Mouse (Mus musculus) heart, embryonic 11.5 days (tissue): ENCODE data around the gene Npy5r. TPM values are rescaled to one million over a fixed set of nuclear protein-coding genes. Genes with fewer than 3 reads are reported as not detected.

ENCODE experiments used
- ATAC-seq: fragments of 200-750 bp; cut with Nextera tagmentation; replicated peaks from 2 replicates; pipeline ENCODE4 v1.8.0; 2017; ENCODE audit warnings: moderate library complexity; ENCODE audit not compliant: insufficient number of reproducible peaks, low FRiP score, low TSS enrichment
- H3K27ac ChIP-seq: fragments of 300-500 bp; sonication (generic); 2 replicates; pipeline ENCODE4 v1.5.1; 2014; ENCODE audit warnings: mild to moderate bottlenecking, low read depth, low read length
- H3K27me3 ChIP-seq: fragments of 300-500 bp; sonication (generic); 2 replicates; pipeline ENCODE4 v1.6.1; 2014; ENCODE audit warnings: mild to moderate bottlenecking, low read length, mixed read lengths; ENCODE audit not compliant: control insufficient read depth, insufficient read depth
- H3K36me3 ChIP-seq: fragments of 300-500 bp; sonication (generic); 2 replicates; pipeline ENCODE4 v1.6.1; 2014; ENCODE audit warnings: mild to moderate bottlenecking, low read length, moderate library complexity, mixed read lengths; ENCODE audit not compliant: control insufficient read depth, insufficient read depth
- H3K4me1 ChIP-seq: fragments of 300-500 bp; sonication (generic); 2 replicates; pipeline ENCODE4 v1.6.1; 2014; ENCODE audit warnings: low read length; ENCODE audit not compliant: control insufficient read depth, insufficient read depth
- H3K4me2 ChIP-seq: fragments of 300-500 bp; sonication (generic); 2 replicates; pipeline ENCODE4 v1.6.1; 2014; ENCODE audit warnings: mild to moderate bottlenecking, moderate library complexity
- H3K4me3 ChIP-seq: fragments of 300-500 bp; sonication (generic); 2 replicates; pipeline ENCODE4 v1.5.1; 2014; ENCODE audit warnings: low read depth, low read length
- H3K9ac ChIP-seq: fragments of 300-500 bp; sonication (generic); 2 replicates; pipeline ENCODE4 v1.6.1; 2014; ENCODE audit warnings: mild to moderate bottlenecking, low read depth, low read length, moderate library complexity
- H3K9me3 ChIP-seq: fragments of 300-500 bp; sonication (generic); replicated peaks from 2 replicates; pipeline ENCODE4 v1.6.1; 2016; ENCODE audit warnings: low read length; ENCODE audit not compliant: control insufficient read depth
- WGBS: fragments of 180-500 bp; shearing (Covaris S2); extraction: QIAGEN DNeasy Blood & Tissue Kit; methylation state at CpG from one replicate; pipeline ENCODE4 v1.1.7; 2014; ENCODE audit not compliant: insufficient replicate concordance; 5-methylcytosine and 5-hydroxymethylcytosine counted together
- polyA plus RNA-seq: library from polyadenylated mRNA; unstranded; fragments of >200 nt; fragmentation: Nextera tagmentation; extraction: Ambion mirVana; gene quantifications from 2 replicates; pipeline ENCODE4 v1.2.1, GENCODE M21; 2014

Npy5r gene
- 0.27 TPM in 1 of 2 replicates, not detected in the other for polyA plus RNA-seq

DNA sequence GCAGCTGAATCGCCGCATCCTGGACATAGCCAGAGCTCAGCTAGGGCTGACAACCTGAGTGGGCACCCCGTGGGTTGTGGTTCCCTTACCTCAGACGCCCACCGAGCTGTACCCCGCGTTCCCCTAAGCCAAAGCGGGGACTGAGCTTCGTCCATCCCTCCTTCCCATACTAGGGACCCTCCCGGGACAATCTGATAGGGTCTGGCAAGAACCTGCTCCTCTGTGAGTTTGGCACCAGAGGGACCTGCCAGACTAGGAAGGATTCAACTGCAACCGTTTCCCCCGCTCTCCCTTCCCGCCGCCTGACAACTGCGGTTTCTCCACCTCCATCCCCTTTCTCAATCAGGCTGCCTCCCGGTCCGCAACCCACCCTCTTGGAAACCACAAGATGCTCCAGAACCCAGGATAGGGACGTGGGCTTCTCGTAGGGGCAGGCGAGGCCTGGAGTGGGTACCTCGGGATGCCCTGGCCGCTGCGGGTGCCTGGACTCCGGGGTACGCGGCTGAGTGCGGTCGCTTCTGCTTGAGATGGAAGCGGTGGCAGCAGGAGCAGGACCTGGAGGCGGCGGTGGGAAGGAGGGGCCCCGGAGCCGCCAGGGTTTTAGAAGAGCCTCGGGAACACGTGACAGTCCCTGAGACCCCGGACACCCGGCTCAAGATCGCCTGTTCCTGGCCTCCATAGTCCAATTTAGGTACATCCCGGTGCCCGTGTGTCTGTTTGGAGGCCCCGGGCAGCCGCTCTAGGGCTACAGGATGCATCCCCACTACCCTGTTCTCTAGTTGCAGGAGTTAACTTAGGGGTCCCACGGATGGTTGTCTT, at the start of gene Npy5r:
Gene Npy5r (minus strand): TSS at position 618 of the 819 bp plus-strand sequence.
- peak within 1 kb of the TSS; percentile 54 for H3K9ac ChIP-seq
- no peaks in the 10 kb centered on the region for H3K36me3 ChIP-seq
- 2% methylated on average over 43 of the region's 43 CpGs for WGBS
- no peaks in the 10 kb centered on the region for H3K4me1 ChIP-seq
- peaks cover 21% of the 10 kb centered on the region for H3K27me3 ChIP-seq
- peak within 1 kb of the TSS; percentile 47 for H3K4me3 ChIP-seq
- no peak for ATAC-seq
- no peak within 1 kb of the TSS for H3K27ac ChIP-seq
- H3K9me3 ChIP-seq: no peaks in the 10 kb centered on the region
- H3K4me2 ChIP-seq: peak within 1 kb of the TSS; percentile 88

DNA sequence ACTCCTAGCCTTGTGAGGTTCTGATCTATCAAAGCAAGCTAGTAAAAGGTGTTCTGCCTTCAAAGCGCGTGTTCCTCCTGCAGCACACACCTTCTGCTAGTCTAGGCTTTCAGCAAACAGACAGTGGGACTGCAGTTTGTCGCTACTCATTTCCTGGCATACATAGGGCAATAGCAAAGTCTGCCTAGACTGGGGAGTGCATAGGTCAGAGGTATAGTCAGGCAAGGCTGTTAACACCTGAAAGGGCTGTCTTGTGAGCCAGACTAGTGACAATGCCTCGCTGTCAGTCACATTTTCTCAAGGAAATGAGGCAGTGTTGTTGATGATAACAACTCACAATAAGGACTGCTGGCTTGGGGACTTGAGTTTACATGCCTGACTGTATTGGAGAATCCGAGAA, 44.0 kb upstream of the Npy5r start:
- no peak overlapping the region for H3K9ac ChIP-seq
- H3K36me3 ChIP-seq: no peaks in the 10 kb centered on the region
- 51% methylated on average over 5 of the region's 5 CpGs for WGBS
- no peaks in the 10 kb centered on the region for H3K9me3 ChIP-seq
- H3K4me2 ChIP-seq: no peak overlapping the region
- no peaks in the 10 kb centered on the region for H3K4me1 ChIP-seq
- no peaks in the 10 kb centered on the region for H3K27me3 ChIP-seq
- H3K4me3 ChIP-seq: no peak overlapping the region
- no peak for ATAC-seq
- H3K27ac ChIP-seq: no peak overlapping the region

DNA sequence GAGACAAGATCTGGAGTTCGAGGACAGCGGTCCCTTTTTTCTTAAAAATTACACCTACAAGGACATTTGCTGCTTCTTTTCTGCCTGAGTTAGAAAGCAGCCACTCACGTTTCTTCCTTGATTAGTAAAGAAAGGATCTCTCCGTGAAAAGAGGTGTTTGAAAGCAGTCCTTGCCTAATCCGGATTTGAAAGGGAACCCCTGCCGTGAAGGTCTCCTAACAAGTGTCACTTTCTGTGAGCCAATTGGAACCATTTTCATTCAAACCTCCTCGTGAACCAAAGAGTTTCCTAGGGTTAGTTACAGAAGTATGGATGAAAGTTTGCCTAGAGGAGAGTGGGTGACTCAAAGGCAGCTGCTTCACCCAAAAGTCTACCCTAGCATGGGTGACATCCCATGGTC, 41.5 kb upstream of the Npy5r start:
- 36% methylated on average over 7 of the region's 7 CpGs for WGBS
- H3K27ac ChIP-seq: no peak overlapping the region
- no peak overlapping the region for H3K4me2 ChIP-seq
- H3K4me1 ChIP-seq: no peaks in the 10 kb centered on the region
- H3K4me3 ChIP-seq: no peak overlapping the region
- H3K27me3 ChIP-seq: no peaks in the 10 kb centered on the region
- H3K9ac ChIP-seq: no peak overlapping the region
- no peak for ATAC-seq
- H3K9me3 ChIP-seq: no peaks in the 10 kb centered on the region
- no peaks in the 10 kb centered on the region for H3K36me3 ChIP-seq

DNA sequence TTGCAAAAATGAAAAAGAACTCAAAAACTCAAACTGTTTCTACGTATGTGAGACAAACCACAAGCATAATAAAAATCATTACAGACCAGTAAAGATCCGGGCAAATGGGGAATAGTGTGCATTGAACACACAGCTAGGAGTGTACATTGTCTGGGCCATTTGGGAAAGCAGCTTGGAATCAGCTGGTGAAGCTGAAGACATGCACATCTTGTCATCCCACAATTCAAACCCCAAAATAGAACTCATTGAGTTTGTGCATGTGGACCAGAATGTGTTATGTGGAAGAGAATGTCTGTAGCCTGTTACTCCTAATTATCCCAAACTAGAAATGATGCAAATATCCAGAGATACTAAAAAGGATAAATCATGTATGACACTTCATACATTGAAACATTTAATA, 34.9 kb upstream of the Npy5r start:
- H3K4me1 ChIP-seq: no peaks in the 10 kb centered on the region
- no peak overlapping the region for H3K4me2 ChIP-seq
- H3K9ac ChIP-seq: no peak overlapping the region
- no peaks in the 10 kb centered on the region for H3K9me3 ChIP-seq
- H3K27ac ChIP-seq: no peak overlapping the region
- no peaks in the 10 kb centered on the region for H3K27me3 ChIP-seq
- no peak overlapping the region for H3K4me3 ChIP-seq
- ATAC-seq: no peak
- 75% methylated on average over 2 of the region's 2 CpGs for WGBS
- no peaks in the 10 kb centered on the region for H3K36me3 ChIP-seq

DNA sequence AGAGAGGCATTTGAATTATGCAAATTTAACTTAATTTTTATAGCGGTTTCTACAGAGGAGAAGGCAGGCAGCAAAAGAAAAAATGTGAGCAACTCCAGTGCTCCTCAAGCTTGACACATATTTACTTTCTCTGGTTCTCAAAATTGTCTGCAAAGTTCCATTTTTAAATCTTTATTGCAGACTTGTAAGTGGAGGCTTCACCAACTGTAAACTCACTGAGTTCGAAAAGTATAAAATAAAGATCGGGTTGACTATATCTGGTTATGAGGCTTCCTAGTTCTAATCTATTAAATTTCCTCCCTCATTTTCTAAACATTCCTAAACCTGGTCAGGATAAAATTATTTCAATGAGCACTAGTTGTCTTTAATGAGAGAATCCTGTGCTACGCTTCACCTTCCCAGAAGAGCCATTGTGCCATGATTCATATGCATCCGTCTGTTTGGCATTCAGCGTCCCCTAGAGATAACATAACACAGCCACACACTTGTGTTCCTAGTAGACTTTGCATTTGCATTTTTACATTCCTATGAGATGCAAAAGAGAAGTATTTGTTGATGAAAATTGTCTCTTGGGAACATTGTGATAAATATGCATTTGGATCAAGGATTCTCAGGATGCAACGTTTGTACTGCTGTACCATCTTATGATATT, 26.5 kb upstream of the Npy5r start:
- no peak overlapping the region for H3K4me3 ChIP-seq
- H3K4me1 ChIP-seq: no peaks in the 10 kb centered on the region
- H3K27ac ChIP-seq: no peak overlapping the region
- WGBS: 82% methylated on average over 7 of the region's 7 CpGs
- ATAC-seq: no peak
- H3K4me2 ChIP-seq: no peak overlapping the region
- no peak overlapping the region for H3K9ac ChIP-seq
- H3K9me3 ChIP-seq: no peaks in the 10 kb centered on the region
- H3K27me3 ChIP-seq: no peaks in the 10 kb centered on the region
- no peaks in the 10 kb centered on the region for H3K36me3 ChIP-seq

DNA sequence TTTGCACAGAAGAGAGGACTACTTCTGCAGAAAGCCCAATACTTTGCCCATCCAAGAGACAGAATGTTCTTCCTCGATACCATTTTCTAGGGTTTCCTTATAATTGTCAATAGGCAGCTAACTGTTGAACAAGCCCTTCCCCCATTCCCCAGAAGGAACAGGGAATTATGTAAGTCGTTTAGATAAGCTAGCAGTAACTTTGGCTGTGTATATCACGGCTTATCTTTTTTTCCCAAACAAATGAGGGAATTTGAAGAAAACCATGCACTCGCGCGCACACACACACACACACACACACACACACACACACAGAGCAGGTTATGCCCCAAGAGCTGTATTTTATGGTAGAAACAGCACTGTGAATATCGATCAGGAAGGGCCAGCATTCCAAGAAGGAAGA, 10.9 kb upstream of the Npy5r start:
- Histone ChIP-seq H3K4me1 (0 out of 2 replicates have a peak, but pooled peaks cover 4% of the 10 kb centered on the region), H3K27me3 (peaks cover 3% of the 10 kb centered on the region; the same call in 1 of the 2 replicates), H3K4me3 (no peak overlapping the region), H3K27ac (no peak overlapping the region), H3K36me3 (no peaks in the 10 kb centered on the region), H3K4me2 (peak overlapping the region; percentile 87), H3K9ac (no peak overlapping the region), H3K9me3 (no peaks in the 10 kb centered on the region)
- 41% methylated on average over 7 of the region's 7 CpGs for WGBS
- no peak for ATAC-seq

DNA sequence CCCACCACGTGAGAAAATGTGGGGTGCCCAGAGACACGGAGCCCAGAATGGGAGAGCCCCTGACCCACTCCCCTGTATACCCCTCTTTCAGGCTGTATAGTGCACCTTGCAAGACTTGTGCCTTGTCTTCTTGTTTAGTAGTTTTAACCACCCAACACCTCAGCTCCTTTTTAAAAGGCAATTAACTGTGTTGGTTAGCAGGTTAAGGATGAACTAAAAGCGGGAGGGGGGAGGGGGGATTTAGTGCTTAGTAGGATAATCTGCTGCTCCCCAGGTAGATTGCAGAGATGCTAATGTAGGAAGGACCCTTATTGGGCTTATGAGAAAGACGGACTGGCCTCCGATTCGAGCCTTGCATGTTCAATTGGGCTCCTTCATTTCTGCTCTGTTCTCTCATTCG, 10.1 kb upstream of the Npy5r start:
- Histone ChIP-seq H3K27me3 (peaks cover 3% of the 10 kb centered on the region; the same call in 1 of the 2 replicates), H3K9ac (no peak overlapping the region), H3K4me3 (peak overlapping the region; percentile 47), H3K4me2 (peak overlapping the region; percentile 87), H3K9me3 (no peaks in the 10 kb centered on the region), H3K27ac (no peak overlapping the region), H3K36me3 (no peaks in the 10 kb centered on the region), H3K4me1 (0 out of 2 replicates have a peak, but pooled peaks cover 4% of the 10 kb centered on the region)
- ATAC-seq: no peak
- 15% methylated on average over 7 of the region's 7 CpGs for WGBS

DNA sequence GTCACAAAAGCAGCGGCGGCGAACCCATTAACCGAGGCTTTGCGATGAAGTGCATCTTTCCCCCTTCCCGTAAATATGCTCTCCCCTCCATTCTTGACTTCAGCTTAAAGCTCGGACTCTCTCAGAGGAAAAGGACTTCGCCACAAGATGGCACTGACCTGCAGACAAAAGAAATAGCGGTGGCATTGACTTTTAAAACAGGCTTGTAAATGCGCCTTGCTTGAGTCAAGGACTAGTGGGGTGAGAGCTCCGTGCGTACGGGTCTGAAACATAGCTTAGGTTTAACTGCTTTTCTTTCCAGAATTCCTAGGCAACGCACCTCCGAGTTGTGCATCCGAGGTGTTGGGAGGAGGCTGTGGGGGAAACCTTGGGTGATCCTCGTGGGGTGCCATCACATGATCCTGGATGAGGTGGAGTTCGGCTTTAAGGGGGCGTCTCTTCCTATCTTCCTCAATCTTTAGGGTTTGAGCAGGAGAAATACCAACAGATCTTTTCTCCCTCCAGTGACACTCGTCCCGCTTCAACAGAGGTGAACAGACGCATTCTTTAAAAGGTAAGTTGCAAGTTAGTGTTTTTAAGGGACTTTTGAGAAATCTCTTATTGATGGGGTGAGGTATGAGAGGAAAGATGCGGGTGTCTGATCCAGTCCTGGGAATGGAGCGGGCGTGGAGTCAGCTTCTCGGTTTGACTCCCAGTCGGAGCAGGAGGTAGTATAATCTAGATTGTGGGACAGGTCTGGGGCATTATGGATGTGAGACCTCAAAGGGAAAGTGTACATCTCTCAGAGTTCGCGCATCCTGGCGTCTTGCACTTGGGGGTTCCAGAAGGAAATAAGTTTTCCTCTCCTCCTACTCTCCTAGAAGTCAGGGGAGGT, 9.3 kb upstream of the Npy5r start, which contains the start of gene Npy1r:
Gene Npy1r (plus strand): TSS at position 223 of the 874 bp plus-strand sequence.
- Histone ChIP-seq H3K4me3 (peak within 1 kb of the TSS; percentile 47), H3K27me3 (peaks cover 3% of the 10 kb centered on the region; the same call in 1 of the 2 replicates), H3K4me1 (0 out of 2 replicates have a peak, but pooled peaks cover 4% of the 10 kb centered on the region), H3K36me3 (no peaks in the 10 kb centered on the region), H3K27ac (no peak within 1 kb of the TSS), H3K4me2 (peak within 1 kb of the TSS; percentile 87), H3K9me3 (no peaks in the 10 kb centered on the region), H3K9ac (0 out of 2 replicates have a peak within 1 kb of the TSS, but pooled peaks have one; percentile 46)
- peak; percentile 35; the same call in 1 of the 2 replicates for ATAC-seq
- 1% methylated on average over 30 of the region's 30 CpGs for WGBS
